Mouse (Mus musculus) thymus, adult 2 months (tissue): Measurements from ENCODE around the gene Stard10. TPM values are rescaled to one million over a fixed set of nuclear protein-coding genes. Genes with fewer than 3 reads are reported as not detected.

Source experiments
- DNase-seq: peaks from one replicate; pipeline ENCODE4 v3.0.0; 2021
- H3K27ac ChIP-seq: fragments of 200-500 bp; 2 replicates; pipeline ENCODE4 v1.5.1; 2012; ENCODE audit warnings: low read length, control low read depth; ENCODE audit not compliant: control insufficient read depth, insufficient read depth
- H3K27me3 ChIP-seq: fragments of 200-500 bp; 2 replicates; pipeline ENCODE4 v1.6.1; 2012; ENCODE audit warnings: mild to moderate bottlenecking, low read length, moderate library complexity, mixed read lengths; ENCODE audit not compliant: control insufficient read depth, insufficient read depth
- H3K36me3 ChIP-seq: fragments of 200-500 bp; 2 replicates; pipeline ENCODE4 v1.6.1; 2012; ENCODE audit warnings: mild to moderate bottlenecking, low read length, moderate library complexity; ENCODE audit not compliant: control insufficient read depth, insufficient read depth
- H3K4me1 ChIP-seq: fragments of 200-500 bp; replicated peaks from 2 replicates; pipeline ENCODE4 v1.6.1; 2012; ENCODE audit warnings: low read length; ENCODE audit not compliant: control insufficient read depth, insufficient read depth
- H3K4me3 ChIP-seq: fragments of 200-500 bp; 2 replicates; pipeline ENCODE4 v1.5.1; 2012; ENCODE audit warnings: mild to moderate bottlenecking, low read length, control low read depth, moderate library complexity; ENCODE audit not compliant: control insufficient read depth, insufficient read depth
- CTCF ChIP-seq: fragments of 200-500 bp; IDR thresholded peaks from 2 replicates; pipeline ENCODE4 v1.5.1; 2012; ENCODE audit warnings: mild to moderate bottlenecking, control low read depth, low read length, moderate library complexity, borderline replicate concordance; ENCODE audit not compliant: control insufficient read depth, poor library complexity, insufficient read depth; ENCODE audit errors: extremely low read depth
- POLR2A ChIP-seq: fragments of 200-500 bp; IDR thresholded peaks from 2 replicates; pipeline ENCODE4 v1.6.1; 2012; ENCODE audit warnings: mild to moderate bottlenecking, low read length, control low read depth, moderate library complexity; ENCODE audit not compliant: control insufficient read depth, poor library complexity, insufficient read depth; ENCODE audit errors: extremely low read depth
- WGBS: fragments of 180-500 bp; shearing (Covaris S2); methylation state at CpG from one replicate; pipeline ENCODE4 v1.1.7; 2018; 5-methylcytosine and 5-hydroxymethylcytosine counted together
- polyA plus RNA-seq: library from polyadenylated mRNA; depleted of rRNA; stranded (reverse); fragments of >200 nt; gene quantifications from 2 replicates; pipeline ENCODE4 v1.2.3, GENCODE M21; 2012

The Stard10 gene
- polyA plus RNA-seq, 1 experiment, result 31.4 TPM

DNA sequence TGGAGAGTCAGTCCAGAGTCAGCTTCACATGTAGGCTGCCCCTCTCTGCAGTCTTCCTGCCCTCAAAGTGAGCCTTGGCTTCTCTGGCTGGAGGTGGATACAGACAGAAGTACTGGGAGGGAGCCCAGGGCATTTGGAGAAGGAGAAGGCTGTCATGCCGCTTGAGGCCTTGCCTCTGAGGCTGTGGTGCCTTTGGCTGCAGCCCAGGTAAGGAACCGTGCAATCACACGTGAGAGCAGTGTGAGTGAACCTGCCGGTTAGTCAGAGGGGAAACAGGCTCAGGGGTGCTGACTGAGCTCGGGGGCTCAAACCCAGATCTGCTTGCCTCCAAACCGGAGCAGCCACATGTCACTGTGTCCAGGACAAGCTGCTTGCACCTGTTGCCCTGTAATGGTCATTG is 64.6 kb downstream of the Stard10 start:
- no peak overlapping the region for H3K4me3 ChIP-seq
- H3K36me3 ChIP-seq, result no peaks in the 10 kb centered on the region
- H3K27me3 ChIP-seq, result no peaks in the 10 kb centered on the region
- WGBS, result 90% methylated on average over 6 of the region's 6 CpGs
- TF ChIP-seq POLR2A, result no peak
- TF ChIP-seq CTCF, result no peak
- no peak for DNase-seq
- H3K27ac ChIP-seq, result no peak overlapping the region
- peaks cover 27% of the 10 kb centered on the region for H3K4me1 ChIP-seq

DNA sequence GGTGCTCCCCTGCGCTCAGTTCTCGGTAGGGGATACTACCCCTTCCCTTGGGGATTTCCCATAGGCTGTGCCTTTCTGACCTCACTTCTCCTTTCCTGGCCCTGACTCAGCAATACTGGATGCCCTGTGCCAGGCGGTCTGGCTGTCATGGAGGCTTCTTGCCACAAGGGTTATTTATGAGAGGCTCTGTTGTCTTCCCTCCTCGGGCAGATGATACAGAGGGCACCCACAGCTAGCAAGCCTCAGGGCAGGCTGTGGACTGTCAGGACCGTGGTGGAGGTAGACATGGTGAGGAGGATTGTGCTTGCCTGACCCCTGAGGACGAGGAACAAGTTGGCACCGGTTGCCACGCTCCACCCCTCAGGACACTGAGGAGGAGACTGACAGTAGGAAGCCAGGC is 65.5 kb downstream of the Stard10 start:
- 63% methylated on average over 8 of the region's 8 CpGs for WGBS
- Histone ChIP-seq H3K4me1 (peaks cover 22% of the 10 kb centered on the region), H3K27me3 (no peaks in the 10 kb centered on the region), H3K36me3 (peaks cover 6% of the 10 kb centered on the region; the same call in 1 of the 2 replicates), H3K4me3 (no peak overlapping the region), H3K27ac (no peak overlapping the region)
- DNase-seq, result no peak
- TF ChIP-seq CTCF (no peak), POLR2A (no peak)

DNA sequence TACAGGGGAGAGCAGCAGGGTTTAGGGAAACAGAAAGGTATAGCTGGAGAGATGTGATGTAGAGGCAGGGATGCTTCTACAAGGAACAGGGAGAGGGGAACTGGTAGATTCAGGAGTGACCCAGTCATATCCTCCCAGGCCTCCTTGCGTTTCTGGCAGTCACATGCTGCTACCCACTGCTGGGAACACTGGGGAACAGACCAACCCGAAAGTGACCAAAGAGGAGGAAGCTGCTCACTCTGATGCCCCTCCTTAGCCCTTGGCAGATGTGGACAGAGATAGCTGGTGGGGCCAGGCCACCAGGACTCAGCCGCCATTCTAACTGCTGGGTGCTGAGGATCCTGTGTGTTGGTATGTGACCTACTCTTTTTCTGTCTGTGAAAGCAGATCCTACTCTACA is 66.9 kb downstream of the Stard10 start:
- H3K4me3 ChIP-seq, result no peak overlapping the region
- peaks cover 15% of the 10 kb centered on the region for H3K4me1 ChIP-seq
- no peaks in the 10 kb centered on the region for H3K27me3 ChIP-seq
- DNase-seq, result no peak
- TF ChIP-seq CTCF (no peak), POLR2A (no peak)
- no peak overlapping the region for H3K27ac ChIP-seq
- 75% methylated on average over 3 of the region's 3 CpGs for WGBS
- H3K36me3 ChIP-seq, result peaks cover 10% of the 10 kb centered on the region

DNA sequence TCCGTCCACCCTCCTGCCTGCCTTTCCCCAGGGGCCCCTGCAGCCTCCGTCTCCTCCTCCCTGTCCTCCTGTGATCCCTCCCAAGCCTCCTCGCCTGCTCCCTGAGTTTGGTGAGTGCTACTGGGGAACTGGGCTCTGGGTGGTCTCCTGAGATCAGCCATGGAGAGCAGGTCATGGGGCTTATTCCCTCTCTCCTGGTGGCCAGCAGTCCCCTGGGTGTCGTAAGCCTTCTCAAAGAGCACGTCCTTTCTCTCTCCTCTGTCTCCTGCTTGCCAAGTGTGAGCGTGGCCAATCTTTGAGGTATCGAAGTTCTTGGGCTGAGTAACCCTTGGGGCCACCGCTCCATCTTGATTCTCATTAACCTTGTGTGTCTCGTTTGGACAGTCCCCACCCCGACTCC is 68.0 kb downstream of the Stard10 start:
- Histone ChIP-seq H3K27me3 (no peaks in the 10 kb centered on the region), H3K4me3 (no peak overlapping the region), H3K27ac (no peak overlapping the region), H3K36me3 (peaks cover 19% of the 10 kb centered on the region), H3K4me1 (peaks cover 3% of the 10 kb centered on the region; the same call in 1 of the 2 replicates)
- WGBS, result 98% methylated on average over 10 of the region's 10 CpGs
- DNase-seq, result no peak
- TF ChIP-seq POLR2A (no peak), CTCF (no peak)

DNA sequence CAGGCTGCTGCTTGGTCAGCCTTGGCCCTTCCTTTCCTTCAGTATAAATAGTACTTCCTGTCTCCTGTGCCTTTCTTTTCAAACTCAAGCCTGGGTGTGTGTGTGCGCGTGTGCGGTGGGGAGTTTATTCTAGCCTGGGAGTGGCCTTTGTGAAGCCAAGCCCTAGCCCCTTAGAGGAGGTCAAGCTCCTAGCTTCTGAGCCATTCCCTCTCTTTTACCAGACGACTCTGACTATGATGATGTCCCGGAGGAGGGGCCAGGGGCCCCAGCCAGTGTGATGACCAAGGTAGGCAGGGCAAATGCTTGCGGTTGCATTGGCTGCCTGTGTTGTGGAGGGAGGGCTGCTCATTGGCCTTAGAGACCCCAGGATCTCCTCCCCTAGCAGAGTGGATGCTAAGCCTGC is 68.4 kb downstream of the Stard10 start:
- Histone ChIP-seq H3K36me3 (peaks cover 19% of the 10 kb centered on the region), H3K27ac (no peak overlapping the region), H3K4me3 (no peak overlapping the region), H3K27me3 (no peaks in the 10 kb centered on the region), H3K4me1 (peaks cover 3% of the 10 kb centered on the region; the same call in 1 of the 2 replicates)
- WGBS, result 92% methylated on average over 6 of the region's 6 CpGs
- TF ChIP-seq POLR2A (no peak), CTCF (no peak)
- no peak for DNase-seq

DNA sequence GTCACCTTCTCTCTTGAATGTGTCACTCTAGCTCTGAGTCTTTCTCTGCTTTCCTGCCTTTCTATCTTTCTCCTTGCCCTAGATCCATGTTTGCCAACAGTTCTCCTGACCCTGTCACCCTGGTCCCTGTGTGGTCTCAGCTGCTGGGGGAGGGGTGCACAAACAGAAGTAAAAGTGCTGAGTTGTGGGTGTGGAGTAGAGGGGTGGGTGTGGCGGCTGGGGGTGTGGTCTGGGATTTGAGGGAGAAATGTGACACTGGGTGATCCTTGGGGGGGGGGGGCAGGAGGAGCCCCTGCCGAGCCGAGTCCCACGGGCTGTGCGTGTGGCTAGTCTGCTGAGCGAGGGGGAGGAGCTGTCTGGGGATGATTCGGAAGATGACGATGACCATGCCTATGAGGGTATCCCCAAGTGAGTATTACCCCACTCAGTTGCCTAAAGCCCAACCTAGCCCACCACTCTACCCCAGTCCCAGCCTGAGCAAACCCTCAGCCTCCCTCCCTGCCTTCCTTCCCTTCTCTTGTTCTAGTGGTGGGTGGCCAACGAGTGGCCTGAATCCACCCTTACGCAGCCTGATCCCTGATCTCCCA is 69.1 kb downstream of the Stard10 start:
- 94% methylated on average over 10 of the region's 10 CpGs for WGBS
- Histone ChIP-seq H3K4me1 (peaks cover 3% of the 10 kb centered on the region; the same call in 1 of the 2 replicates), H3K27me3 (no peaks in the 10 kb centered on the region), H3K4me3 (no peak overlapping the region), H3K27ac (no peak overlapping the region), H3K36me3 (peaks cover 19% of the 10 kb centered on the region)
- DNase-seq, result no peak
- TF ChIP-seq CTCF (no peak), POLR2A (no peak)

DNA sequence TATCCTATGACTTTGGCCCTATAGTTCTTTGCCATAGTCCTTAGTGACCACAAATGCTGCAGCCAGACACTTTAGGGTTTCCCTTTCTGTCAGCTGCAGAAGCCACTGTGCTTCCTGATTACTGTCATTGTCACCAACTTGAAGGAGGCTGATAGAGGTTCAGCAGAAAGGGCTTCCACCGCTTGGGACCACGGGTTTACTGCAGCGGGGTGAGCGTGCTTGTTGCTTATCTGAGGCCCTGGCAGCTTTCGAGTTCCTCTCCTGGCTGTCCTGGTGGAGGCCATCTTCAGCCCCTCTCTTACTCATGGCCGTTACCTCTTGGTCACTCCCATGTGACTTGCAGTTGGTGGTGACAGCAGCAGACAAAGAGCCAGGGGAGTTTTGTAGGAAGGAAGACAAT is 72.4 kb downstream of the Stard10 start:
- peaks cover 31% of the 10 kb centered on the region for H3K36me3 ChIP-seq
- H3K4me1 ChIP-seq, result no peaks in the 10 kb centered on the region
- H3K27me3 ChIP-seq, result no peaks in the 10 kb centered on the region
- DNase-seq, result no peak
- 41% methylated on average over 6 of the region's 6 CpGs for WGBS
- no peak overlapping the region for H3K4me3 ChIP-seq
- TF ChIP-seq CTCF, result no peak
- no peak for TF ChIP-seq POLR2A
- H3K27ac ChIP-seq, result no peak overlapping the region
